Mouse (Mus musculus): Measurements from ENCODE around the gene Fam198a.
A peak's percentile ranks its signal among the peaks of the same experiment; 100 is the strongest.

- peak; percentile 88 for TF ChIP-seq CTCF (IDR thresholded peaks at IDR 0.05)
- peak; percentile 66 for TF ChIP-seq EP300 (IDR thresholded peaks at IDR 0.05)
Observed at GRCm38 (mm10) chr9:122018782-122019395, 68.1 kb downstream of the Fam198a start.

All from lung, postnatal 0 days (tissue).